Mouse (Mus musculus) ES-Bruce4 (cell line): ENCODE measurements around the gene Apoe.

Source experiments
- CTCF ChIP-seq: IDR thresholded peaks from one replicate; pipeline ENCODE4 v1.8.1; 2011; ENCODE audit warnings: low read depth, low read length
- POLR2A ChIP-seq: IDR thresholded peaks from one replicate; pipeline ENCODE4 v1.8.1; 2011; ENCODE audit warnings: low read length; ENCODE audit not compliant: insufficient read depth

DNA sequence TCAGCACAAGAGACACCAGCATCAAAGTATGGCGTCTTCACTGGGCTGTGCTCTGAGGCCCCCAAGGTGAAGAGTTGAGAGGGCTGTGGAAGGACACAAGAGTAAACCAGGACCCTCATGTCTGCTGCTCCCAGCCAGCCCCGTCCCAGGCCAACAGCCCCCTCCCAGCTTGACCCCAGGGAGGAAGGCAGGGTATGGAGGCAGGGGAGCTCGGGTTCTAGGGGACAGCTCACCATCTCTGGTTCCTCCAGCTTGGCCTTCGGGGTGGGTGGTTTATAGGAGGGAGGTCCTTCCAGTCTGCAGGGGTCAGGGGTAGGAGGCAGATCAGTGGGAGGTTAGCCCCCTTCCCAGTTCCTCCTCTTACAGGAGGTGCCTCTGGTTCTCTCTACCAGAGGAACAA, 20.2 kb upstream of the Apoe start:
- TF ChIP-seq CTCF: no peak
- no peak for TF ChIP-seq POLR2A
